Mouse (Mus musculus): ENCODE data around the gene 5730596B20Rik. TPM values are rescaled to one million over a fixed set of nuclear protein-coding genes. Genes with fewer than 3 reads are reported as not detected.

The 5730596B20Rik gene
- polyA plus RNA-seq, 1 experiment: not detected

- Histone ChIP-seq H3K27ac (ENCODE audit: insufficient read depth, low read depth, low read length) (no peak overlapping the region), H3K4me3 (ENCODE audit: insufficient read depth, low read depth, low read length) (no peak overlapping the region), H3K4me1 (ENCODE audit: control insufficient read depth, insufficient read depth, low read length) (peaks cover 7% of the 10 kb centered on the region)
- no peak for TF ChIP-seq CTCF (IDR thresholded peaks at IDR 0.05; ENCODE audit: insufficient read depth, low read depth, low read length)
- no peak for TF ChIP-seq POLR2A (IDR thresholded peaks at IDR 0.05; ENCODE audit: insufficient read depth, low read depth, low read length)
- 4% methylated on average over 8 of the region's 8 CpGs for WGBS
Measured at GRCm38 (mm10) chr6:52161336-52162092, 15.8 kb upstream of the 5730596B20Rik start.

- no peak overlapping the region for H3K4me3 ChIP-seq (ENCODE audit: insufficient read depth, low read depth, low read length)
- WGBS: 8% methylated on average over 1 of the region's 1 CpGs
- H3K27ac ChIP-seq (ENCODE audit: insufficient read depth, low read depth, low read length): no peak overlapping the region
- H3K4me1 ChIP-seq (ENCODE audit: control insufficient read depth, insufficient read depth, low read length): peaks cover 7% of the 10 kb centered on the region
- no peak for TF ChIP-seq CTCF (IDR thresholded peaks at IDR 0.05; ENCODE audit: insufficient read depth, low read depth, low read length)
- TF ChIP-seq POLR2A (IDR thresholded peaks at IDR 0.05; ENCODE audit: insufficient read depth, low read depth, low read length): no peak
Measured at GRCm38 (mm10) chr6:52162093-52162380, 15.3 kb upstream of the 5730596B20Rik start.

GRCm38 (mm10) chr6:52162611-52163365 is 14.5 kb upstream of the 5730596B20Rik start:
- H3K4me3 ChIP-seq (ENCODE audit: insufficient read depth, low read depth, low read length): no peak overlapping the region
- no peak overlapping the region for H3K27ac ChIP-seq (ENCODE audit: insufficient read depth, low read depth, low read length)
- WGBS: 5% methylated on average over 14 of the region's 14 CpGs
- peaks cover 7% of the 10 kb centered on the region for H3K4me1 ChIP-seq (ENCODE audit: control insufficient read depth, insufficient read depth, low read length)
- no peak for TF ChIP-seq POLR2A (IDR thresholded peaks at IDR 0.05; ENCODE audit: insufficient read depth, low read depth, low read length)
- no peak for TF ChIP-seq CTCF (IDR thresholded peaks at IDR 0.05; ENCODE audit: insufficient read depth, low read depth, low read length)

GRCm38 (mm10) chr6:52163366-52164031 is 13.8 kb upstream of the 5730596B20Rik start:
- Histone ChIP-seq H3K4me3 (ENCODE audit: insufficient read depth, low read depth, low read length) (no peak overlapping the region), H3K4me1 (ENCODE audit: control insufficient read depth, insufficient read depth, low read length) (peaks cover 3% of the 10 kb centered on the region; the same call in 1 of the 2 replicates), H3K27ac (ENCODE audit: insufficient read depth, low read depth, low read length) (no peak overlapping the region)
- WGBS: 2% methylated on average over 17 of the region's 17 CpGs
- no peak for TF ChIP-seq CTCF (IDR thresholded peaks at IDR 0.05; ENCODE audit: insufficient read depth, low read depth, low read length)
- no peak for TF ChIP-seq POLR2A (IDR thresholded peaks at IDR 0.05; ENCODE audit: insufficient read depth, low read depth, low read length)

- H3K27ac ChIP-seq (ENCODE audit: insufficient read depth, low read depth, low read length): no peak overlapping the region
Measured at GRCm38 (mm10) chr6:52164051-52164625, 13.2 kb upstream of the 5730596B20Rik start.

GRCm38 (mm10) chr6:52164626-52165440 is 12.5 kb upstream of the 5730596B20Rik start, which contains the start of gene Hoxa2:
TSS of gene Hoxa2 (minus strand) at chr6:52164831.
- WGBS: 2% methylated on average over 25 of the region's 25 CpGs
- Histone ChIP-seq H3K27ac (ENCODE audit: insufficient read depth, low read depth, low read length) (no peak within 1 kb of the TSS), H3K4me3 (ENCODE audit: insufficient read depth, low read depth, low read length) (no peak within 1 kb of the TSS), H3K4me1 (ENCODE audit: control insufficient read depth, insufficient read depth, low read length) (no peaks in the 10 kb centered on the region)
- TF ChIP-seq POLR2A (IDR thresholded peaks at IDR 0.05; ENCODE audit: insufficient read depth, low read depth, low read length) (no peak), CTCF (IDR thresholded peaks at IDR 0.05; ENCODE audit: insufficient read depth, low read depth, low read length) (no peak)

More at GRCm38 (mm10) chr6:52164051-52164625, 13.2 kb upstream of the 5730596B20Rik start:
- Histone ChIP-seq H3K4me3 (ENCODE audit: insufficient read depth, low read depth, low read length) (no peak overlapping the region), H3K4me1 (ENCODE audit: control insufficient read depth, insufficient read depth, low read length) (no peaks in the 10 kb centered on the region)
- TF ChIP-seq POLR2A (IDR thresholded peaks at IDR 0.05; ENCODE audit: insufficient read depth, low read depth, low read length) (no peak), CTCF (IDR thresholded peaks at IDR 0.05; ENCODE audit: insufficient read depth, low read depth, low read length) (no peak)
- 2% methylated on average over 39 of the region's 39 CpGs for WGBS

GRCm38 (mm10) chr6:52165441-52166370 is 11.6 kb upstream of the 5730596B20Rik start:
- Histone ChIP-seq H3K27ac (ENCODE audit: insufficient read depth, low read depth, low read length) (no peak overlapping the region), H3K4me3 (ENCODE audit: insufficient read depth, low read depth, low read length) (no peak overlapping the region), H3K4me1 (ENCODE audit: control insufficient read depth, insufficient read depth, low read length) (no peaks in the 10 kb centered on the region)
- TF ChIP-seq CTCF (IDR thresholded peaks at IDR 0.05; ENCODE audit: insufficient read depth, low read depth, low read length): no peak
- no peak for TF ChIP-seq POLR2A (IDR thresholded peaks at IDR 0.05; ENCODE audit: insufficient read depth, low read depth, low read length)
- WGBS: 4% methylated on average over 28 of the region's 28 CpGs

Data from olfactory bulb, adult 2 months (tissue).